Mouse (Mus musculus) embryo, embryonic 10.5 days (tissue): ENCODE data around the gene Prdm16.

ENCODE experiments used
- DNase-seq: peaks from one replicate; pipeline ENCODE4 v3.0.0-alpha.2; 2015; ENCODE audit warnings: low spot score

Prdm16 gene

DNA sequence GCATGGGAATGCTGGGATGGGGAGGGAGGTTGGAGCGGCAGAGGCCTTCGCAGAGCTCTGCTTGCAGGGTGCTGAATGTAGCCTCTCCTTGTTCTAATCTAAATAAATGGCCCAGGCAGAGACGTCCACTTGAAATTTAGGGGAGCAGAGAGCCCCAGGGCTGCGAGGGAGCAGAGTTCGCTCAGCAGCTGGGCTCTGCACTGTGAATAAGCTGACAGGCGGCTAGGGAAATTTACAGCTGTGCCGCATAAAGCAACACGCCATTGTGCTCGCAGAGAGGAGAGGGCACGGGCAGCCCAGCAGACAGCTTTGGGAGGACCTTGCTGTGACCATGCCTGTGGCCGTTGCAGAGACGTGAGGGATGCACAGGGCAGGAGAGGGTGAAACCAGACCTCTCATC is 305.4 kb downstream of the Prdm16 start:
- no peak for DNase-seq

DNA sequence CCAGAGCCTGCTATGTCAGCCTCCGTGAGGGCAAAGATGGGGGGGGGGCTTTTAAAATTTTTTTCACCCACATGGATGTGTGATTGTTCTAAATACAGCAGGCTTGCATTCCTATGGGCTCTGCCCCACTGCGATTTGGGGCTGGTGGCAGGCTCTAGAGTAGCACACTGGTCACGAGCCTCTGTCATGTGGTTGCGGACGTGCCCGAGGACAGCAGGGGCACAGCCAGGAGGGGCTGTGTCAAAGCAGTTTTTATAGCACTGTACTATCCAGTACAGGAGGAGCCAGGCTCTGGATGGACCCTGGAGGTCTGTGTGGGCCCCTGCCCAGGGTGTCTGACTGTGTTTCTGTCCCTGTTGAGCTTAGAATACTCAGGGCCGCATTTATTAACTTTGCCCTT is 306.7 kb downstream of the Prdm16 start:
- DNase-seq: no peak

- peak; percentile 93 for DNase-seq
Measured at GRCm38 (mm10) chr4:154328836-154329235, 307.8 kb downstream of the Prdm16 start.

DNA sequence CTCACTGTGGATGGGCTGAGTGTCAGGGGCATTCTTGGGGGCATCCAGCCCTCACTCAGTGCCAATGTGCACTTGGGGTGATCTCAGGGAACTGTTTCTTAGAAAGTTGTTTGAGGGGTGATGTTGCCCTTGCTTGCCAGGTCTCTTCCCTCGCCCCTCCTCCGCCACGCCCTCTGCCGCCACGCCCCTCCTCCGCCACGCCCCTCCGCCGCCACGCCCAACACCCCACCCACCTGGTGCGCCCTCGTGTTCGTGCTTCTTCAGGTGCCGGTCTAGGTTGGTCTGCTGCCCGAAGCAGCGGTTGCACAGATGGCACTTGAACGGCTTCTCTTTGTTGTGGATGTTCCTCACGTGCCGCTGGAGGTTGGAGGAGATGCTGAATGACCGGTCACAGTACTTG is 308.2 kb downstream of the Prdm16 start:
- no peak for DNase-seq

DNA sequence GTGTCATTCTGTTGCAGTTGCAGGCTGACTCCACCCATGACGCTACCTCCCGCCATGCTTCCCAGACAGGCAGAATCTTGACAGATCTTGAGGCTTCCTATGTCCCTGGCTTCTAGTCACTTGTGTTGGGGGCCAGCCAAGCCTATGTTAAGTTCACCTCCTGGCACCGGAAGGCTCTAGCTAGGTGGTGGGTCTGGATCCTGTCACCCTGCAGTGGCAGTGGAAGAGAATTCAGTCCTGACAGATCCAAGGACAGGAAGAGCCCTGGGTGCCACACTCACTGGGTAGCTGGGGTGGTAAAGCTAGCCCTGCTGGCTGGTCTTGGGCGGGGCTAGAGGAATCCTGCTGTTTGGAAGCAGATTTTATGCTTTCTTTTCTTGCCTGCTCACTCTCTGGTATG is 311.3 kb downstream of the Prdm16 start:
- no peak for DNase-seq

- no peak for DNase-seq
Measured at GRCm38 (mm10) chr4:154313622-154313967, 323.1 kb downstream of the Prdm16 start.

GRCm38 (mm10) chr4:154312935-154313621 is 323.6 kb downstream of the Prdm16 start:
- DNase-seq: no peak

- no peak for DNase-seq
Measured at GRCm38 (mm10) chr4:154312143-154312812, 324.4 kb downstream of the Prdm16 start.

DNA sequence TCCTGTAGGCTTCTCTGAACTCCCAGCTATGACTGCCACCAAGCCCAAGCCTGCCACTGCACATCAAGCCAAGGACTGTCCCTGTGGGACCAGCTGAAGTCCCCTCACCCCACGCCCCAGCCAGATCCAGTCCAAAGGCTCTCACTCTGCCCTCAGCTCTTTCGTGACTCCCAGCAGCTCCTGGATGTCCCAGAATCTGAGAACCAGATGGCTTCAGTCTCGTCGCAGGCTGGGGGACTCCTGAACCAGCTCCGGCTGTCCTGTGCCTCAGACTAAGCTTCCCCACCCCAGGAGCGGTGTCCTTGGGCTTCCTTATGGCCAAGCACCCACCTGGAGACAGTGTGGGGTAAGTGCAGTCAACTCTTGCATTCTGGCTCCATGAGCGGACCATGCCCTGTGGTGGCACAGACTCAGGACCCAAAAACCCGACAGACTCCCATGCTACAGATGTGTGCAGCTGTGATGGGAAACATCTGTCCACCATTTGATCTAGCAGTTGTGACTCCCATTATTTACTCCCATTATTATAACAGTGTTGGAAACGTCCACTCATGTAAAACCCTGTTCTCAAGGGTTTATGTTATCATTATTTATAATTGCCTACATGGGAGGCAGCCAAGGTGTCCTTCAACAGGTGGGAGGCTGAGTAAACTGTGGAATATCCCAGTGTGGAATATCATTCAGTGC is 326.0 kb downstream of the Prdm16 start:
- DNase-seq: no peak

DNA sequence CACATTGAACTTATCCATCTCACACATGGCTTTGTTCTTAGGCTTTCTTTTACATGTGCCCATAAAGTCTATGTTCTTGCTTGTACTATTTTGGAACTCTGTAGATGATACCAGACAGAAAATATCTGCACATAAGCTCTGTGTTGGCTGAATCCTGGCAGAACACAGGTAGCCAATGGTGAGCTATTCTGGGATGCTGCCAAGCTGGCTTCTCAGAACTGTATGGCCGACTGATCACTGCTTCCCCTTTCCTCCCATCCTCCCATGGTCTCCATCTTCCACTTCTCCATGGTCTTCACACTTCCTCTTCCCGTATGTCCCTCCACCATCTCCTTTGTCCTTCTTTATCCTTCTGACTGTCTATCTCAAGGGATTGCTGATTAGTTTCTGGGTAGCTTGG is 327.5 kb downstream of the Prdm16 start:
- DNase-seq: no peak

DNA sequence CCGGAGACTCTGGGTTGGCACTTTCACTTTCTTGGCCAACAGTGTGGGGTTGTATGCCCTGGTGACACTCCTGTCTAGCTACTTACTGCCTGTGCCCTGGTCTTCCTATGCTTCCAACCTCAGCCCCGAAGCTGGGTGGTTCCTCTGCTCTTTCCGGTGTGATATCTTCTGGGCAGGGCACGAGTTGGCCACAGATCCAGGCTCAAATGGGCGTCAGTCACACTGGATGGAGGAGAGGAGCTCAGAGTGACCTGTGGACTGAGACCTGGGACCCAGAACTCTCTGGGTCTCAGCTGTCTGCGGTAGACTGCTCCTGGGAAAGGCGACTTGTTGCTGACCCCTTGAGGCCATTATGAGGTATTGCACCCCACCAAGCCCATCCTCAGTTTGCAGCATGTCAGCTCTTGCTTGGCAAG is 335.2 kb downstream of the Prdm16 start, which contains the start of gene Arhgef16:
Arhgef16 (minus strand) TSS at position 211 of the 416 bp plus-strand sequence.
- DNase-seq: peak; percentile 83

- peak; percentile 47 for DNase-seq
Measured at GRCm38 (mm10) chr4:154299541-154300271, 337.0 kb downstream of the Prdm16 start.

- peak; percentile 75 for DNase-seq
Measured at GRCm38 (mm10) chr4:154297761-154298160, 338.9 kb downstream of the Prdm16 start.

GRCm38 (mm10) chr4:154294262-154294731 is 342.4 kb downstream of the Prdm16 start:
- peak; percentile 36 for DNase-seq

DNA sequence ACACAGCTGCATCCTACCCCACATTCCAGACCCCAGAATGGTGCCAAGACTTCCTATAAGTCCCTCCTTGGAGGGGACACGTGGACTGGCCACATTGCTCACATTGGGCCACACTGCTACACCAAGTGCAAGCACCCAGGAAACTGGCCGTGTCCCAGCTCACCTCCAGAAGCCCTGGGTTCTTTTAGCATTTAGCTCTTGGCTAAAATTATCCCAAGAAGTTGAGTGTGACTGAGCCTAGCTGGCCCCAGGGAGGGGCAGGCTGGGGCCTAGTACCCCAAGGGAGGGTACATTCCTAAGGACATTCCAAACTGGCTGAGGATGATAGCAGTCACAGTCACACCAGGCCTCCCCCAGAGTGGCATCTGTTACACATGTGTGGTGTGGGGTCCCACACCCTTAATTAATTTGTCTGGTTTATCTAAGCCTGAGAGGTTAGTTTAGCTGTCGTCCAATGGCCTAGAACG is 342.9 kb downstream of the Prdm16 start:
- peak; percentile 43 for DNase-seq

DNA sequence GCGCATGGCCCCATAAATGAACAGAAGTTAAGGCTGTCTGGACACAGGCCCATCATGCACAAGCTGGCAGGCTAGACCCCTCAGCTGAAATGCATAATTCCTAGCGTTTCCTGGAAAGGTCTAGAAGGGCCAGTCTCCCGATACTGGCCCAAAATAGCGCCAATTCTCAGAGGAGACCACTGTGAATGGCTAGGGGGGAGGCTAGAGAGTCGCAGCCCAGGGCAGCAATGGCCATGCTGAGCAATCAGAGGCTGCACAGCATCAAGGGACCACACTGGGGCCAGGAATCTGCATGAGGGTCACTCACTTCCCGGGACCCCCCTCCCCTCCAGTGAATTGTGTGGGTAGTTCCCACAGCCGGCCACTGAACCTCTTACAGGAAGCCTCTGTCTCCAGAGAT is 353.0 kb downstream of the Prdm16 start:
- no peak for DNase-seq

DNA sequence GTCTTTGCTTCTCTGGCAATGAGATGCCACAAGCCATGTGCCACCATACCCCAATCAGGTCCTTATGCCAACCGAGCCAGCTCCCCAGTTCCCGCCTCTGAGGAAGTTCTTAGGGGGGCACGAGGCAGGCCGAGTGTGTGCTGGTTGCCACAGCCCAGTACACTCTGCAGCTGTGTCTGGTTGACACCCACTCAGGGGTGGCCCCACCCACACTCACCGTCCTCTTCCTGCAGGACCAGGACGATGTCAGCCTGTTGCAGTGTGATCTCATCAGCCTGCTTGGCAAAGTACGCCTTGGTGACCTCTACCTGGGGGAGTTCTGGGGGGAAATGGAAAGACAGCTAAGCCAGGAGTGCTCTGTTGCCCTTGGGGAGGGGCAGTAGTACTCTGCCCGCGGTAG is 357.2 kb downstream of the Prdm16 start:
- no peak for DNase-seq

- DNase-seq: peak; percentile 87
Measured at GRCm38 (mm10) chr4:154273000-154273399, 363.7 kb downstream of the Prdm16 start.

GRCm38 (mm10) chr4:154269520-154269919 is 367.2 kb downstream of the Prdm16 start:
- DNase-seq: no peak

DNA sequence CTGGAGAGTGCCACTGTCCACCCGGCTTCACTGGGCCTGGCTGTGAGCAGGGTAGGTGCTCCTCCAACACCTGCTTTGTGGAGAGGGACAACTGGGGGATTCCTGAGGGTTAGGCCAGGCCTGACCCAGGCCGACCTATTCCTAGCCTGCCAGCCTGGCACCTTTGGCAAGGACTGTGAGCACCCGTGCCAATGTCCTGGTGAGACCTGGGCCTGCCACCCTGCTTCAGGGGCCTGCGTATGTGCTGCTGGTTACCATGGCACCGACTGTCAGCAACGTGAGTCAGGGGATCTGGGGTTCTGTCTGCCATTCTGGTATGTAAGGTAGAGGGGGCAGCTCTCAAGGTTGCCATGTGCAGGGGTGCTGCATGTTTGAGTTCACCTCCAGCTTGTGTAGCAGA is 369.2 kb downstream of the Prdm16 start:
- DNase-seq: no peak
